Comparison of ENCODE assay signal across 20 mouse cellular contexts in genomic region chr4:95184180-95184579, GRCm38 (mm10).
A peak's percentile ranks its signal among the peaks of the same experiment; 100 is the strongest.
DNase-seq lines count a peak whose midpoint lies in the region; ATAC-seq and TF ChIP-seq lines count a peak whose summit lies in the region.
"Had no signal": no experiment of that assay in that cellular context is flagged by ENCODE, and none has a peak within 500 bp of the region (broad histone marks: within the 10 kb centered on the region; RNA-seq: fewer than 3 reads in every experiment).

No protein-coding gene starts in this region.

- no peaks in the 10 kb centered on the region for H3K27me3 ChIP-seq in cerebellum, adult 2 months (ENCODE audit: control insufficient read depth, insufficient read depth, low read length)
- no peaks in the 10 kb centered on the region for H3K27me3 ChIP-seq in hindbrain, embryonic 16.5 days (replicated peaks; ENCODE audit: control insufficient read depth, insufficient read depth, low read length)
- H3K27me3 ChIP-seq in hindbrain, embryonic 12.5 days: no peaks in the 10 kb centered on the region
- H3K27me3 ChIP-seq: hindbrain, embryonic 15.5 days; Patski had no signal

- no peak for TF ChIP-seq CTCF in cerebellum, adult 2 months (IDR thresholded peaks at IDR 0.05; ENCODE audit: borderline replicate concordance, insufficient read depth, low read depth, low read length)

- H3K4me2 ChIP-seq in hindbrain, embryonic 16.5 days (ENCODE audit: low read length): no peak overlapping the region
- H3K4me2 ChIP-seq in hindbrain, embryonic 12.5 days (replicated peaks): no peak overlapping the region
- H3K4me2 ChIP-seq: hindbrain, embryonic 15.5 days; lung, embryonic 14.5 days had no signal

- no peak overlapping the region for H3K4me3 ChIP-seq in cerebellum, adult 2 months (replicated peaks; ENCODE audit: insufficient read depth, low read depth, low read length)
- no peak overlapping the region for H3K4me3 ChIP-seq in hindbrain, embryonic 16.5 days (ENCODE audit: low read length)
- no peak overlapping the region for H3K4me3 ChIP-seq in hindbrain, embryonic 12.5 days
- H3K4me3 ChIP-seq: embryonic facial prominence, embryonic 10.5 days; heart, embryonic 10.5 days; hindbrain, embryonic 15.5 days; limb, embryonic 10.5 days had no signal

- no peak for TF ChIP-seq POLR2A in cerebellum, adult 2 months (IDR thresholded peaks at IDR 0.05; ENCODE audit: borderline replicate concordance, insufficient read depth, low read length)

- no peaks in the 10 kb centered on the region for H3K9me3 ChIP-seq in hindbrain, embryonic 16.5 days (ENCODE audit: control insufficient read depth, low read length)
- H3K9me3 ChIP-seq in hindbrain, embryonic 12.5 days (replicated peaks): no peaks in the 10 kb centered on the region
- H3K9me3 ChIP-seq: embryonic facial prominence, embryonic 10.5 days; heart, embryonic 10.5 days; hindbrain, embryonic 15.5 days; limb, embryonic 10.5 days had no signal

- no peaks in the 10 kb centered on the region for H3K36me3 ChIP-seq in hindbrain, embryonic 16.5 days (ENCODE audit: control insufficient read depth, insufficient read depth, low read length)
- H3K36me3 ChIP-seq in hindbrain, embryonic 12.5 days: no peaks in the 10 kb centered on the region
- H3K36me3 ChIP-seq: embryonic facial prominence, embryonic 10.5 days; heart, embryonic 10.5 days; hindbrain, embryonic 15.5 days; limb, embryonic 10.5 days had no signal

- H3K9ac ChIP-seq in hindbrain, embryonic 16.5 days (ENCODE audit: low read depth, low read length): no peak overlapping the region
- H3K9ac ChIP-seq in hindbrain, embryonic 12.5 days: no peak overlapping the region
- H3K9ac ChIP-seq: forebrain, postnatal 0 days; hindbrain, embryonic 15.5 days; lung, embryonic 14.5 days had no signal

- H3K4me1 ChIP-seq in cerebellum, adult 2 months (ENCODE audit: control insufficient read depth, insufficient read depth, low read length): peaks cover 4% of the 10 kb centered on the region; the same call in 1 of the 2 replicates
- H3K4me1 ChIP-seq in hindbrain, embryonic 16.5 days (ENCODE audit: control insufficient read depth, insufficient read depth, low read depth, low read length): peaks cover 2% of the 10 kb centered on the region; the same call in 1 of the 2 replicates
- peaks cover 3% of the 10 kb centered on the region; the same call in 1 of the 2 replicates for H3K4me1 ChIP-seq in hindbrain, embryonic 12.5 days
- H3K4me1 ChIP-seq: heart, embryonic 10.5 days had no signal

- no peak overlapping the region for H3K27ac ChIP-seq in cerebellum, adult 2 months (ENCODE audit: insufficient read depth, low read length)
- no peak overlapping the region for H3K27ac ChIP-seq in hindbrain, embryonic 16.5 days (ENCODE audit: low read depth, low read length)
- H3K27ac ChIP-seq in hindbrain, embryonic 12.5 days: no peak overlapping the region
- H3K27ac ChIP-seq: embryonic facial prominence, embryonic 10.5 days; heart, embryonic 10.5 days; hindbrain, embryonic 15.5 days; limb, embryonic 10.5 days had no signal

- WGBS in cerebellum, adult 2 months: 8% methylated on average over 4 of the region's 4 CpGs
- WGBS in hindbrain, embryonic 16.5 days: 62% methylated on average over 4 of the region's 4 CpGs
- WGBS in hindbrain, embryonic 12.5 days: 92% methylated on average over 4 of the region's 4 CpGs

- peak; percentile 74 to 80 for DNase-seq in cerebellum, postnatal 14 days
- no peak for DNase-seq in cerebellum, adult 2 months
- peak; percentile 78 for DNase-seq in left cerebral cortex, postnatal 4 days
- no peak for DNase-seq in left cerebral cortex, postnatal 25 days (ENCODE audit: low spot score in 2 of 2)
- peak; percentile 47 to 68 for DNase-seq in kidney, postnatal 36 days
- no peak for DNase-seq in gastrocnemius, postnatal 14 days
- DNase-seq: adrenal gland, postnatal 10 days; forebrain, postnatal 0 days; heart, postnatal 10 days; lung, embryonic 14.5 days; thymus, adult 2 months had no signal

- intact Hi-C loops in left cerebral cortex, postnatal 4 days (cut with DNase I): no loop called here
- intact Hi-C loops in left cerebral cortex, postnatal 25 days (cut with DNase I): no loop called here
- intact Hi-C loops in gastrocnemius, postnatal 14 days (cut with DNase I; ENCODE audit: low total_unique reads): no loop called here

- ATAC-seq in hindbrain, embryonic 16.5 days: peak; percentile 64; the same call in 1 of the 2 replicates
- no peak for ATAC-seq in hindbrain, embryonic 12.5 days (ENCODE audit: low FRiP score)
- ATAC-seq: CD4-positive, CD25-positive, alpha-beta regulatory T cell, adult 4 months; forebrain, postnatal 0 days; intestine, postnatal 0 days; Patski had no signal

Comparison
In these comparisons a context has a peak if more than half of its experiments do, and no peak if none do; other contexts are left out.
1. DNase-seq: peak in cerebellum, postnatal 14 days (2 of 2), left cerebral cortex, postnatal 4 days (single experiment) and kidney, postnatal 36 days (2 of 2); none in cerebellum, adult 2 months (0 of 2), left cerebral cortex, postnatal 25 days (0 of 2) and gastrocnemius, postnatal 14 days (single experiment).